Mouse (Mus musculus) stomach, embryonic 16.5 days (tissue): ENCODE data around the gene Klhl32. TPM values are rescaled to one million over a fixed set of nuclear protein-coding genes. Genes with fewer than 3 reads are reported as not detected.

Experiments used
- ATAC-seq: fragments of 200-750 bp; cut with Nextera tagmentation; 2 replicates; pipeline ENCODE4 v1.8.0; 2017; ENCODE audit warnings: moderate number of reproducible peaks, moderate TSS enrichment; ENCODE audit not compliant: insufficient read depth, low FRiP score
- H3K27ac ChIP-seq: fragments of 300-500 bp; sonication (generic); 2 replicates; pipeline ENCODE4 v1.5.1; 2014; ENCODE audit warnings: low read length
- H3K27me3 ChIP-seq: fragments of 300-500 bp; sonication (generic); 2 replicates; pipeline ENCODE4 v1.6.1; 2014; ENCODE audit warnings: low read length, control low read depth, mixed read lengths; ENCODE audit not compliant: control insufficient read depth, insufficient read depth
- H3K36me3 ChIP-seq: fragments of 300-500 bp; sonication (generic); 2 replicates; pipeline ENCODE4 v1.6.1; 2014; ENCODE audit warnings: low read length; ENCODE audit not compliant: control insufficient read depth, insufficient read depth
- H3K4me1 ChIP-seq: fragments of 300-500 bp; sonication (generic); 2 replicates; pipeline ENCODE4 v1.6.1; 2014; ENCODE audit warnings: low read length, control low read depth, mixed read lengths; ENCODE audit not compliant: control insufficient read depth, insufficient read depth
- H3K4me2 ChIP-seq: fragments of 300-500 bp; sonication (generic); 2 replicates; pipeline ENCODE4 v1.6.1; 2014; ENCODE audit warnings: low read depth, low read length, mixed read lengths
- H3K4me3 ChIP-seq: fragments of 300-500 bp; sonication (generic); replicated peaks from 2 replicates; pipeline ENCODE4 v1.5.1; 2014; ENCODE audit warnings: mild to moderate bottlenecking, low read length
- H3K9ac ChIP-seq: fragments of 300-500 bp; sonication (generic); 2 replicates; pipeline ENCODE4 v1.6.1; 2014; ENCODE audit warnings: low read length
- H3K9me3 ChIP-seq: fragments of 300-500 bp; sonication (generic); replicated peaks from 2 replicates; pipeline ENCODE4 v1.6.1; 2016; ENCODE audit warnings: low read length, control low read depth; ENCODE audit not compliant: control insufficient read depth
- WGBS: fragments of 180-500 bp; shearing (Covaris S2); extraction: QIAGEN DNeasy Blood & Tissue Kit; methylation state at CpG from one replicate; pipeline ENCODE4 v1.1.7; 2014; 5-methylcytosine and 5-hydroxymethylcytosine counted together
- polyA plus RNA-seq: library from polyadenylated mRNA; unstranded; fragments of >200 nt; fragmentation: Nextera tagmentation; extraction: Ambion mirVana; gene quantifications from 2 replicates; pipeline ENCODE4 v1.2.1, GENCODE M21; 2015

Gene Klhl32
- polyA plus RNA-seq, 1 experiment from 2014 or later, result 3.8 TPM

GRCm38 (mm10) chr4:24601711-24602110, 249.2 kb downstream of the Klhl32 start:
- H3K27me3 ChIP-seq, result no peaks in the 10 kb centered on the region
- ATAC-seq, result no peak
- H3K4me1 ChIP-seq, result no peaks in the 10 kb centered on the region
- 91% methylated on average over 6 of the region's 6 CpGs for WGBS
- no peak overlapping the region for H3K9ac ChIP-seq
- no peaks in the 10 kb centered on the region for H3K9me3 ChIP-seq
- peaks cover 9% of the 10 kb centered on the region; the same call in 1 of the 2 replicates for H3K36me3 ChIP-seq
- no peak overlapping the region for H3K27ac ChIP-seq
- H3K4me2 ChIP-seq, result no peak overlapping the region
- H3K4me3 ChIP-seq, result no peak overlapping the region

- H3K27me3 ChIP-seq, result no peaks in the 10 kb centered on the region
- H3K9ac ChIP-seq, result no peak overlapping the region
- H3K4me2 ChIP-seq, result no peak overlapping the region
- H3K27ac ChIP-seq, result no peak overlapping the region
- no peaks in the 10 kb centered on the region for H3K9me3 ChIP-seq
- H3K4me3 ChIP-seq, result no peak overlapping the region
- ATAC-seq, result no peak
- WGBS, result 67% methylated on average over 1 of the region's 1 CpGs
- H3K36me3 ChIP-seq, result peaks cover 9% of the 10 kb centered on the region; the same call in 1 of the 2 replicates
- no peaks in the 10 kb centered on the region for H3K4me1 ChIP-seq
These were observed 252.3 kb downstream of the Klhl32 start for GRCm38 (mm10) chr4:24598637-24599036.

- no peak overlapping the region for H3K9ac ChIP-seq
- H3K4me1 ChIP-seq, result no peaks in the 10 kb centered on the region
- H3K27me3 ChIP-seq, result no peaks in the 10 kb centered on the region
- no peak overlapping the region for H3K4me2 ChIP-seq
- H3K27ac ChIP-seq, result no peak overlapping the region
- peaks cover 3% of the 10 kb centered on the region; the same call in 1 of the 2 replicates for H3K36me3 ChIP-seq
- ATAC-seq, result no peak
- WGBS, result 79% methylated on average over 6 of the region's 6 CpGs
- no peaks in the 10 kb centered on the region for H3K9me3 ChIP-seq
- no peak overlapping the region for H3K4me3 ChIP-seq
These were observed 253.8 kb downstream of the Klhl32 start for GRCm38 (mm10) chr4:24596942-24597611.

DNA sequence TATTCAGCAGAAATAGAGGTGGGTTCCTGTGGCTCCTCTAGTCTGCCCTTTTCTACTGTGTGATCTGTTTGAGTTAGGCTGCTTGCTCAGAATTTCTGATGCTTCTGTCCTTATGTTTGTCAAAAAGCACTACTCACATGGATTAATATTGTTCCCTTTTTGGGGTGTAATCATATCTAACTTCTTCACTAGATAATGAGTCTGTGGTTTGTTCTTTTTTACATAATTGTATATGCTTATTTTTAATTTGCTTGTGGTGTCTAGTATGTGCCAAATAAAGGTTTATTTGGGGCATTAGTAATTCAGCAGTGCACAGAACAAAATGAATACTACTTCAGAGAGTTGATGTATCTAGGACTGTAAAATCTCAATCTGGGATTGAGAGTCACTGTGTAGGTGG, 256.1 kb downstream of the Klhl32 start:
- Histone ChIP-seq H3K4me1 (no peaks in the 10 kb centered on the region), H3K9me3 (no peaks in the 10 kb centered on the region), H3K27ac (no peak overlapping the region), H3K36me3 (peaks cover 3% of the 10 kb centered on the region; the same call in 1 of the 2 replicates), H3K4me3 (no peak overlapping the region), H3K9ac (no peak overlapping the region), H3K4me2 (no peak overlapping the region), H3K27me3 (no peaks in the 10 kb centered on the region)
- no peak for ATAC-seq

DNA sequence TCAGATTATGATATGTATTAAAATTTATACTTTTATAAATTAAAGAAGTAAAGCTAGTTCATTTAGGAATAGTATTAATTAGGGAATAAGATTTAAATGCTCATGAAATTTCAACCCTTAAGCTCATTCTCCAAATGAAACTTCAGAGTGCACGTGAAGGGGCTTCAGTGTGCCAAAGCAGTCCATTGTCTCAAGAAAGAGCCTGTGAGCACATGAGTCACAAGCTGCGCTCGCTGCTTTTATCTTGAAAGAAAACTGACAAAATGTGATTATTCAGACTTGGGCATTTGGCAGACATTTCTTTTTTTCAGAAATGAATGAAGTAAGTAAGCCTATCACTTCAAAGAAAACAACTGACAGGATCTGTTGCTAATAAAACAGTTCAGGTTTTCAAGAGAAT, 266.9 kb downstream of the Klhl32 start:
- Histone ChIP-seq H3K9ac (no peak overlapping the region), H3K36me3 (0 out of 2 replicates have a peak, but pooled peaks cover 3% of the 10 kb centered on the region), H3K4me2 (no peak overlapping the region), H3K4me3 (no peak overlapping the region), H3K4me1 (no peaks in the 10 kb centered on the region), H3K27ac (no peak overlapping the region), H3K9me3 (no peaks in the 10 kb centered on the region), H3K27me3 (no peaks in the 10 kb centered on the region)
- no peak for ATAC-seq
- 82% methylated on average over 3 of the region's 3 CpGs for WGBS

- Histone ChIP-seq H3K36me3 (0 out of 2 replicates have a peak, but pooled peaks cover 3% of the 10 kb centered on the region), H3K9me3 (no peaks in the 10 kb centered on the region), H3K27ac (no peak overlapping the region), H3K9ac (no peak overlapping the region), H3K4me3 (no peak overlapping the region), H3K27me3 (no peaks in the 10 kb centered on the region), H3K4me2 (no peak overlapping the region), H3K4me1 (no peaks in the 10 kb centered on the region)
- 33% methylated on average over 1 of the region's 1 CpGs for WGBS
- no peak for ATAC-seq
These were observed 268.6 kb downstream of the Klhl32 start for GRCm38 (mm10) chr4:24582295-24582694.

GRCm38 (mm10) chr4:24577594-24577993, 273.3 kb downstream of the Klhl32 start:
- Histone ChIP-seq H3K9me3 (no peaks in the 10 kb centered on the region), H3K27me3 (no peaks in the 10 kb centered on the region), H3K9ac (no peak overlapping the region), H3K36me3 (no peaks in the 10 kb centered on the region; the same call in 1 of the 2 replicates), H3K4me2 (no peak overlapping the region), H3K27ac (no peak overlapping the region), H3K4me1 (no peaks in the 10 kb centered on the region), H3K4me3 (no peak overlapping the region)
- ATAC-seq, result no peak
- WGBS, result 93% methylated on average over 5 of the region's 5 CpGs

DNA sequence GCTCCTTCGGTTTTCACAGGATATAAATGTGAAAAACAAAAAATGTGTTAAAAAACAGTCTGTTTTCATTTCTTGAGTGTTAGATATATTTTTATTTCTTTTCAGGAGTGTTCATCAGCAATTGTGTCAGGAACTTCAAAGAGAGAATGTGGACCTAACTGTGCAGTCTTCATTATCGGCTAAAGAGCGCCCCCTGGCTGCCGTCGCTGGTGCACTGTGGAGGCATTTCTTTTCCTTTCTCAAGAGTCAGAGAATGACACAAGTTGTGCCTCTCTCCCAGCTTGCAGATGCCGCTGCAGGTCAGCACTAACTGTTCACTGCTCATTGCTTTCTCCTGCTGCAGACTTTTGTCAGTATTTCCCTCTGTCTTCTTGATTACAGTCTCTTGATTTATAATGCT, 276.6 kb downstream of the Klhl32 start:
- ATAC-seq, result no peak
- Histone ChIP-seq H3K4me1 (no peaks in the 10 kb centered on the region), H3K36me3 (no peaks in the 10 kb centered on the region; the same call in 1 of the 2 replicates), H3K9ac (no peak overlapping the region), H3K27ac (no peak overlapping the region), H3K9me3 (no peaks in the 10 kb centered on the region), H3K4me2 (no peak overlapping the region), H3K4me3 (no peak overlapping the region), H3K27me3 (no peaks in the 10 kb centered on the region)
- WGBS, result 17% methylated on average over 6 of the region's 6 CpGs

DNA sequence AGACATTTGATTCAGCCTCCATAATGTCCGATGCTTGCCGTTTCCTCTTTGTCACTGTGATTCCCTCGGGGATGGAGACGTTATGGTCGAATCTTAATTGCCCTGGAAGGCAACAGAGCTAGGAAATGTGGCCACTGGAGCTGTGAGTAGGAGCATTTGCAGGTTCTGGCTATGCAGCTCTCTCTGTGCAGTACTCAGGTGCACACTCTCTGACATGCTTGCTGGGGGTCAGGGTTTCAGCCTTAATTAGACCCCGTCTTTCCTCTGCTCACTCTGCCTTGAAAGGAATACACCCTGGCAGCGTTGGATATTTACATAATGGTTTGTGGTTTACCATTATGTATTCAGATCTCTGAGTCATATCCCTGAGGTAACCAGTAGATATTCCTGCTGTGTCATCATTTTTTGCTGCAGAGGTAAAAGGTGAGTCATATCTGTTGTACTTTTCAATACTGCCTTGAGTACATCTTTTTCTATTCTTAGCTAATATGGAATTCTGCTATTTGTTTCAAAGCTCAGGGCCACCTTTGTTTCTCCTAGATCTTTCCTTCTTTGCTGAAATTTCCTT, 281.9 kb downstream of the Klhl32 start:
- ATAC-seq, result no peak
- Histone ChIP-seq H3K27me3 (no peaks in the 10 kb centered on the region), H3K4me3 (no peak overlapping the region), H3K4me1 (no peaks in the 10 kb centered on the region), H3K27ac (no peak overlapping the region), H3K9ac (no peak overlapping the region), H3K36me3 (no peaks in the 10 kb centered on the region), H3K9me3 (no peaks in the 10 kb centered on the region), H3K4me2 (no peak overlapping the region)
- 78% methylated on average over 7 of the region's 7 CpGs for WGBS
